Mouse (Mus musculus) liver, adult 2 months (tissue): ENCODE results near the gene Scel.

Source experiments
- CTCF ChIP-seq: fragments of 200-500 bp; IDR thresholded peaks from 2 replicates; pipeline ENCODE4 v1.5.1; 2011; ENCODE audit warnings: low read depth, low read length, control low read depth
- POLR2A ChIP-seq: fragments of 200-500 bp; IDR thresholded peaks from 2 replicates; pipeline ENCODE4 v1.6.1; 2011; ENCODE audit warnings: low read length, control low read depth; ENCODE audit not compliant: insufficient read depth; ENCODE audit errors: extremely low read depth

DNA sequence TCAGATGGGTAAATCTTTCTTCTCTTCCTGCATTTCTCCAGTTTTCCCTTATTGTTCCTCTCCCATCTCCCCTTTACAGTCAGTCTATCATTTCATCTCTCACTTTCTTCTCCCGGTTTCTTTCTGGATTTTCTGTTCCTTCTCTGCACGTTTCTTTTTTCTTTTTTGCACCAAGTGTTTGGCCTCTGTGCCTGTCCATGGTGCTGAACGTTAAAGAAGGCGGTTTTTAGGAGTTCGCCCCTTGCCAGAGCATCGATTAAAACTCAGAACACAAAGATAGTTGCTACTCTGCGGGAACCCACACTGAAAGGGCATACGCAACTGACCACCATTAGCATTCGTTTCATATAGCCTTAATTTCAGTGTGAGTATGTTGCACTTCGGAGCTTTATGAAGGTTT, 23.2 kb downstream of the Scel start:
- TF ChIP-seq CTCF (no peak), POLR2A (no peak)
